Mouse (Mus musculus) cortical plate, adult 2 months (tissue): Measurements from ENCODE around the gene Fam89a.

Experiments used
- CTCF ChIP-seq: fragments of 200-500 bp; IDR thresholded peaks from 2 replicates; pipeline ENCODE4 v1.5.1; 2011; ENCODE audit warnings: mild to moderate bottlenecking, control low read depth, low read length; ENCODE audit not compliant: insufficient read depth; ENCODE audit errors: extremely low read depth
- POLR2A ChIP-seq: fragments of 200-500 bp; IDR thresholded peaks from 2 replicates; pipeline ENCODE4 v1.6.1; 2011; ENCODE audit warnings: mild to moderate bottlenecking, low read length, control low read depth; ENCODE audit not compliant: insufficient read depth; ENCODE audit errors: extremely low read depth

- TF ChIP-seq CTCF = no peak
- no peak for TF ChIP-seq POLR2A
Observed at GRCm38 (mm10) chr8:124754101-124754791, 2.6 kb upstream of the Fam89a start.
